Mouse (Mus musculus) neural tube, embryonic 11.5 days (tissue): Measurements from ENCODE around the gene Pprc1. TPM values are rescaled to one million over a fixed set of nuclear protein-coding genes. Genes with fewer than 3 reads are reported as not detected.
A peak's percentile ranks its signal among the peaks of the same experiment; 100 is the strongest.

Experiments used
- ATAC-seq: fragments of 200-750 bp; cut with Nextera tagmentation; 2 replicates; pipeline ENCODE4 v1.8.0; 2017; ENCODE audit warnings: moderate number of reproducible peaks, mild to moderate bottlenecking, moderate TSS enrichment, moderate library complexity; ENCODE audit not compliant: insufficient read depth, low FRiP score, low TSS enrichment
- DNase-seq: peaks from one replicate; pipeline ENCODE4 v3.0.0-alpha.2; 2015; ENCODE audit warnings: low spot score
- H3K27ac ChIP-seq: fragments of 300-500 bp; sonication (generic); 2 replicates; pipeline ENCODE4 v1.5.1; 2014; ENCODE audit warnings: low read depth, mild to moderate bottlenecking, low read length
- H3K27me3 ChIP-seq: fragments of 300-500 bp; sonication (generic); 2 replicates; pipeline ENCODE4 v1.6.1; 2014; ENCODE audit warnings: mild to moderate bottlenecking, low read length, mixed read lengths; ENCODE audit not compliant: control insufficient read depth, insufficient read depth
- H3K36me3 ChIP-seq: fragments of 300-500 bp; sonication (generic); 2 replicates; pipeline ENCODE4 v1.6.1; 2014; ENCODE audit warnings: mild to moderate bottlenecking, low read length, moderate library complexity, mixed read lengths; ENCODE audit not compliant: control insufficient read depth, insufficient read depth
- H3K4me1 ChIP-seq: fragments of 300-500 bp; sonication (generic); 2 replicates; pipeline ENCODE4 v1.6.1; 2014; ENCODE audit warnings: low read length, mixed read lengths; ENCODE audit not compliant: control insufficient read depth, insufficient read depth
- H3K4me2 ChIP-seq: fragments of 300-500 bp; sonication (generic); 2 replicates; pipeline ENCODE4 v1.6.1; 2014; ENCODE audit warnings: low read depth, mild to moderate bottlenecking, moderate library complexity
- H3K4me3 ChIP-seq: fragments of 300-500 bp; sonication (generic); 2 replicates; pipeline ENCODE4 v1.5.1; 2014; ENCODE audit warnings: low read depth, low read length
- H3K9ac ChIP-seq: fragments of 300-500 bp; sonication (generic); 2 replicates; pipeline ENCODE4 v1.6.1; 2014; ENCODE audit warnings: mild to moderate bottlenecking, low read length
- H3K9me3 ChIP-seq: fragments of 300-500 bp; sonication (generic); 2 replicates; pipeline ENCODE4 v1.6.1; 2016; ENCODE audit warnings: low read length; ENCODE audit not compliant: control insufficient read depth
- WGBS: fragments of 180-500 bp; shearing (Covaris S2); extraction: QIAGEN DNeasy Blood & Tissue Kit; methylation state at CpG from one replicate; pipeline ENCODE4 v1.1.7; 2014; 5-methylcytosine and 5-hydroxymethylcytosine counted together
- polyA plus RNA-seq: library from polyadenylated mRNA; unstranded; fragments of >200 nt; fragmentation: Nextera tagmentation; extraction: Ambion mirVana; gene quantifications from 2 replicates; pipeline ENCODE4 v1.2.1, GENCODE M21; 2014

Pprc1 gene
- 42.2 and 46.1 TPM in 2 replicates for polyA plus RNA-seq

DNA sequence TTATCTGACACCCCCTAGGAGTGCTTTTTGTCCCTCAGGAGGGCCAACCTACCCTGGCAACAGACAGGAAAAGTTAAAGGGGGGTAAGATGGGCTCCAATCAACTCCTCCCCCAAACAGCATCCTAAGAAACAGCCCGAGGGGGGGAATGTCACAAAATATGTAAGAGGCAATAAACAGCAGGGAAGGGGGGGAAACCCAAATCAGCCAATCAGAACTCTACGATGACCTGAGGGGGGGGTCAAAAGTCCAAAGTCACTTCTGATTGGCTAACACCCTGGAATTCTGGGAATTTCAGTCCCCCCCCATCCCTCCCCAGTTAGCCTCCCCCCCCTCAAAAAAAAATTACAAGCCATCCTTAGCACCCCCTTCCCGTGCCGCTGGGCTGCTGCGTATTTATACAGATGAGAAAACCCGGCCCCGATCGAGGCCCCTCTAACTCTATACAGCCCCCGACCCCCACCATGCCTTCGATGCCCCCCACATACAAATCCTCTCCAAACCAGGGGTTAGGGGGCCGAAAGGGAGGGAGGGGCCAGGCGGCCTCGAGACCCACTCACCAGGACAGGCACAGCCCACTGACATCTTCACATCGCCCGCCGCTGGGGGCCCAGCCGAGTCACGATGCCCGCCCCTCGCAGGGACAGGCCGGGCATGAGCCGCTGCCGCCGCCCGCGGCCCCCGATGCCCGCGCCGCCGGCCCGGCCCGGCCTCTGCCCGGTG is at the start of gene Pprc1:
Gene Pprc1 (plus strand): TSS at position 616 of the 722 bp plus-strand sequence.
- peak within 1 kb of the TSS; percentile 98 for H3K27ac ChIP-seq
- DNase-seq (peak; percentile 38), ATAC-seq (peak; percentile 25)
- peaks cover 46% of the 10 kb centered on the region for H3K4me1 ChIP-seq
- H3K27me3 ChIP-seq, result no peaks in the 10 kb centered on the region
- H3K36me3 ChIP-seq, result no peaks in the 10 kb centered on the region
- peak within 1 kb of the TSS; percentile 95 for H3K4me3 ChIP-seq
- WGBS, result 0% methylated on average over 28 of the region's 34 CpGs
- H3K9me3 ChIP-seq, result no peaks in the 10 kb centered on the region
- H3K4me2 ChIP-seq, result peak within 1 kb of the TSS; percentile 80
- H3K9ac ChIP-seq, result peak within 1 kb of the TSS; percentile 96

- Histone ChIP-seq H3K9me3 (no peaks in the 10 kb centered on the region), H3K4me2 (peak overlapping the region; percentile 63), H3K36me3 (no peaks in the 10 kb centered on the region), H3K27me3 (no peaks in the 10 kb centered on the region), H3K9ac (peak overlapping the region; percentile 91), H3K27ac (no peak overlapping the region), H3K4me3 (peak overlapping the region; percentile 85), H3K4me1 (peaks cover 2% of the 10 kb centered on the region; the same call in 1 of the 2 replicates)
- 66% methylated on average over 5 of the region's 5 CpGs for WGBS
- DNase-seq (no peak), ATAC-seq (no peak)
These were observed 47.3 kb upstream of the Pprc1 start for GRCm38 (mm10) chr19:45997365-45997764.

GRCm38 (mm10) chr19:45997785-45998693 is 46.6 kb upstream of the Pprc1 start, which contains the start of gene Armh3:
Gene Armh3 (minus strand): TSS chr19:45998488.
- WGBS, result 2% methylated on average over 65 of the region's 76 CpGs
- Histone ChIP-seq H3K36me3 (no peaks in the 10 kb centered on the region), H3K9ac (peak within 1 kb of the TSS; percentile 91), H3K27me3 (no peaks in the 10 kb centered on the region), H3K4me1 (peaks cover 2% of the 10 kb centered on the region; the same call in 1 of the 2 replicates), H3K27ac (peak within 1 kb of the TSS; percentile 95), H3K9me3 (no peaks in the 10 kb centered on the region), H3K4me3 (peak within 1 kb of the TSS; percentile 85), H3K4me2 (peak within 1 kb of the TSS; percentile 63)
- peak; percentile 95 for ATAC-seq
- peak; percentile 95 for DNase-seq

DNA sequence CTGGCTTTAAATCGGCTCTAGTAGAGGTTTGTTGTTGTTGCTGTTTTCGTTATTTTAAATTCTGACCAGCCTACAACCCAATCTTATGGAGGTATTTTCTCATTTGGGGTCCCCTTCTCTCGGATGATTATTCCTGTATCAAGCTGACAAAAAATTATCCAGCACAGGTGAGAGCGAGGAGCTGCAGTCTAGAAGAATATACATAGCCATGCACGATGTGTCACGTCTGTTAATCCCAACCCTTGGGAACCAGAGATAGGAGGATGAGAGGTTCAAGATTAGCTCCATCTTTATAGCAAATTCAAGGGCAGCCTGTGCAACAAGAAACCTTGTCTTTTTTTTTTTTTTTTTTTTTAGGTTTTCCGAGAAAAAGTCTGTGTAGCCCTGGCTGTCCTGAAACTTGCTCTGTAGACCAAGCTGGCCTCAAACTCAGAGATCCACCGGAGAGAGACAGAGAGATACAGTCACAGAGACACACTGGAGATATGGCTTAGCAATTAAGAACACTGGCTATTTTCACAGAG is 45.9 kb upstream of the Pprc1 start:
- Histone ChIP-seq H3K27ac (no peak overlapping the region), H3K36me3 (no peaks in the 10 kb centered on the region), H3K9me3 (no peaks in the 10 kb centered on the region), H3K27me3 (no peaks in the 10 kb centered on the region), H3K4me3 (peak overlapping the region; percentile 85), H3K4me1 (peaks cover 5% of the 10 kb centered on the region), H3K9ac (no peak overlapping the region; the same call in 1 of the 2 replicates), H3K4me2 (peak overlapping the region; percentile 49)
- ATAC-seq (no peak; the same call in 1 of the 2 replicates), DNase-seq (no peak)
- WGBS, result 15% methylated on average over 8 of the region's 8 CpGs

- Histone ChIP-seq H3K4me3 (no peak overlapping the region), H3K4me1 (peaks cover 7% of the 10 kb centered on the region), H3K36me3 (no peaks in the 10 kb centered on the region), H3K9ac (no peak overlapping the region), H3K4me2 (no peak overlapping the region), H3K27me3 (no peaks in the 10 kb centered on the region), H3K27ac (no peak overlapping the region), H3K9me3 (no peaks in the 10 kb centered on the region)
- no peak for ATAC-seq
- 68% methylated on average over 1 of the region's 1 CpGs for WGBS
- DNase-seq, result no peak
These were observed 45.3 kb upstream of the Pprc1 start for GRCm38 (mm10) chr19:45999378-45999777.

DNA sequence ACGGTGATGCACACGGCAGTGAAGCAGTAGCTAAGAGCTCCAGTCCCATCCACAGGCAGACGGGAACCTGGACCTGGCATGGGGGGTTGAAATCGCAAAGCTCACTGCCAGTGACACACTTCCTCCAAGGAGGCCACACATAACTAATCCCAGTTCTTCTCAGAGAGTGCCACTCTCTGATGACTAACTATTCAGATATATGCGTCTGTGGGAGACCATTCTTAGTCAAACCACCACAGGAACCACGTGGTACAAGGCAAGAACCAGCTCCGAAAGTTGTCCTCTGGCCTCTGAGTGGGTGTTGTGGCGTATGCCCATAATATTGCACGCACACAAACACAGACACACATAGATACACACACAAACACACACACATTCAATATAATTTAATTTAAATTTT is 42.4 kb upstream of the Pprc1 start:
- Histone ChIP-seq H3K9ac (no peak overlapping the region), H3K9me3 (no peaks in the 10 kb centered on the region), H3K27me3 (no peaks in the 10 kb centered on the region), H3K4me2 (no peak overlapping the region), H3K27ac (no peak overlapping the region), H3K4me1 (peaks cover 7% of the 10 kb centered on the region), H3K4me3 (no peak overlapping the region), H3K36me3 (no peaks in the 10 kb centered on the region)
- DNase-seq (no peak), ATAC-seq (no peak)
- WGBS, result 78% methylated on average over 9 of the region's 9 CpGs

- Histone ChIP-seq H3K4me3 (peak within 1 kb of the TSS; percentile 56), H3K27me3 (no peaks in the 10 kb centered on the region), H3K36me3 (no peaks in the 10 kb centered on the region), H3K4me1 (peaks cover 4% of the 10 kb centered on the region; the same call in 1 of the 2 replicates), H3K9me3 (no peaks in the 10 kb centered on the region), H3K4me2 (peak within 1 kb of the TSS; percentile 98), H3K9ac (peak within 1 kb of the TSS; percentile 69), H3K27ac (no peak within 1 kb of the TSS)
- ATAC-seq (peak; percentile 73), DNase-seq (peak; percentile 78)
- WGBS, result 1% methylated on average over 70 of the region's 70 CpGs
These were observed 41.1 kb upstream of the Pprc1 start, which contains the start of gene Hps6 for GRCm38 (mm10) chr19:46003371-46004226. Gene Hps6 (plus strand): TSS chr19:46003508.
